Mouse (Mus musculus): ENCODE results near the gene Omg.

GRCm38 (mm10) chr11:79523560-79524309 lies 19.9 kb upstream of the Omg start, which contains the start of gene Evi2b:
- TF ChIP-seq CTCF (IDR thresholded peaks at IDR 0.05; ENCODE audit: low read depth) (no peak), EP300 (IDR thresholded peaks at IDR 0.05; ENCODE audit: low read depth) (0 out of 2 replicates have a peak, but pooled peaks have one; percentile 17)
